Mouse (Mus musculus): ENCODE measurements around the gene Cysrt1.

Gene Cysrt1

GRCm38 (mm10) chr2:25234551-25235220 is 7.6 kb downstream of the Cysrt1 start:
- DNase-seq (ENCODE audit: low spot score), result no peak

- DNase-seq (ENCODE audit: low spot score), result no peak
Measured at GRCm38 (mm10) chr2:25234050-25234449, 8.2 kb downstream of the Cysrt1 start, which contains the start of gene Slc34a3. Gene Slc34a3, minus strand, starts transcription at chr2:25234364.

GRCm38 (mm10) chr2:25233421-25233820 is 8.8 kb downstream of the Cysrt1 start:
- DNase-seq (ENCODE audit: low spot score), result no peak

GRCm38 (mm10) chr2:25231038-25231437 is 11.2 kb downstream of the Cysrt1 start:
- no peak for DNase-seq (ENCODE audit: low spot score)

GRCm38 (mm10) chr2:25230581-25230980 is 11.7 kb downstream of the Cysrt1 start:
- DNase-seq (ENCODE audit: low spot score), result no peak

GRCm38 (mm10) chr2:25229582-25229981 is 12.7 kb downstream of the Cysrt1 start:
- no peak for DNase-seq (ENCODE audit: low spot score)

- DNase-seq (ENCODE audit: low spot score), result no peak
Measured at GRCm38 (mm10) chr2:25228995-25229530, 13.2 kb downstream of the Cysrt1 start.

- DNase-seq (ENCODE audit: low spot score), result peak; percentile 92
Measured at GRCm38 (mm10) chr2:25228431-25228889, 13.8 kb downstream of the Cysrt1 start.

GRCm38 (mm10) chr2:25227406-25227805 is 14.8 kb downstream of the Cysrt1 start:
- no peak for DNase-seq (ENCODE audit: low spot score)

GRCm38 (mm10) chr2:25226864-25227263 is 15.4 kb downstream of the Cysrt1 start:
- DNase-seq (ENCODE audit: low spot score), result no peak

GRCm38 (mm10) chr2:25225811-25226379 is 16.4 kb downstream of the Cysrt1 start:
- DNase-seq (ENCODE audit: low spot score), result no peak

GRCm38 (mm10) chr2:25224766-25225752 is 17.2 kb downstream of the Cysrt1 start:
- DNase-seq (ENCODE audit: low spot score), result peak; percentile 100

- DNase-seq (ENCODE audit: low spot score), result no peak
Measured at GRCm38 (mm10) chr2:25224492-25224765, 17.8 kb downstream of the Cysrt1 start, which contains the start of gene Tubb4b. Gene Tubb4b, minus strand, starts transcription at chr2:25224702.

GRCm38 (mm10) chr2:25223681-25224491 is 18.4 kb downstream of the Cysrt1 start:
- peak; percentile 28 for DNase-seq (ENCODE audit: low spot score)

- no peak for DNase-seq (ENCODE audit: low spot score)
Measured at GRCm38 (mm10) chr2:25221331-25221772, 20.9 kb downstream of the Cysrt1 start.

GRCm38 (mm10) chr2:25218445-25218844 is 23.8 kb downstream of the Cysrt1 start, which contains the start of gene Fam166a:
Gene Fam166a, plus strand, starts transcription at chr2:25218745.
- no peak for DNase-seq (ENCODE audit: low spot score)

GRCm38 (mm10) chr2:25217666-25218065 is 24.6 kb downstream of the Cysrt1 start:
- DNase-seq (ENCODE audit: low spot score), result no peak

GRCm38 (mm10) chr2:25214444-25214843 is 27.8 kb downstream of the Cysrt1 start, which contains the start of gene Stpg3:
Gene Stpg3, minus strand, starts transcription at chr2:25214637.
- no peak for DNase-seq (ENCODE audit: low spot score)

GRCm38 (mm10) chr2:25213266-25213865 is 28.9 kb downstream of the Cysrt1 start:
- DNase-seq (ENCODE audit: low spot score), result no peak

GRCm38 (mm10) chr2:25211121-25211670 is 31.1 kb downstream of the Cysrt1 start, which contains the start of gene Nelfb:
Gene Nelfb, minus strand, starts transcription at chr2:25211489.
- peak; percentile 95 for DNase-seq (ENCODE audit: low spot score)
